Comparison of ENCODE assay signal across 11 mouse cellular contexts in genomic region chr14:16074089-16074488, GRCm38 (mm10).
DNase-seq lines count a peak whose midpoint lies in the region; TF ChIP-seq lines count a peak whose summit lies in the region.
"Had no signal": no experiment of that assay in that cellular context is flagged by ENCODE, and none has a peak within 500 bp of the region (broad histone marks: within the 10 kb centered on the region; RNA-seq: fewer than 3 reads in every experiment).

No protein-coding gene starts in this region.

- peak; percentile 2 to 17 for DNase-seq in layer of hippocampus, postnatal 14 days (ENCODE audit: low spot score in 2 of 2)
- no peak for DNase-seq in layer of hippocampus, postnatal 36 days
- peak; percentile 74 for DNase-seq in brain, embryonic 14.5 days (ENCODE audit: low read depth)
- peak; percentile 78 for DNase-seq in cerebellum, adult 11-12 months
- peak; percentile 68 to 79 for DNase-seq in cerebellum, postnatal 25 days
- no peak for DNase-seq in adrenal gland, adult 2 months
- no peak for DNase-seq in kidney, adult 11 months
- DNase-seq: heart, postnatal 14 days; liver, embryonic 13.5 days; right cerebral cortex, postnatal 25 days; thymus, postnatal 25 days had no signal

- no peak for TF ChIP-seq CTCF in brain, embryonic 14.5 days (IDR thresholded peaks at IDR 0.05; ENCODE audit: borderline replicate concordance, extremely low read depth, insufficient read depth, insufficient read length)

- no peak for TF ChIP-seq POLR2A in brain, embryonic 14.5 days (IDR thresholded peaks at IDR 0.05; ENCODE audit: borderline replicate concordance, extremely low read depth, insufficient read depth, insufficient read length, poor library complexity, severe bottlenecking)

Comparison
In these comparisons a context has a peak if more than half of its experiments do, and no peak if none do; other contexts are left out.
1. DNase-seq: peak in layer of hippocampus, postnatal 14 days (2 of 2), brain, embryonic 14.5 days (single experiment), cerebellum, adult 11-12 months (single experiment) and cerebellum, postnatal 25 days (2 of 2); none in layer of hippocampus, postnatal 36 days (0 of 2), adrenal gland, adult 2 months (single experiment) and kidney, adult 11 months (single experiment).